Mouse (Mus musculus): ENCODE results near the gene Wipf2. TPM values are rescaled to one million over a fixed set of nuclear protein-coding genes. Genes with fewer than 3 reads are reported as not detected.

Gene Wipf2
- total and polyA plus RNA-seq, 3 experiments: 3.1 to 25.4 (median 23.9) TPM

- Histone ChIP-seq H3K4me3 (ENCODE audit: low read depth, low read length) (peak overlapping the region; percentile 54; the same call in 1 of the 2 replicates), H3K4me1 (ENCODE audit: insufficient read depth, low read depth, low read length) (peaks cover 98% of the 10 kb centered on the region), H3K9me3 (replicated peaks) (no peaks in the 10 kb centered on the region), H3K36me3 (replicated peaks) (peaks cover 49% of the 10 kb centered on the region), H3K27me3 (ENCODE audit: insufficient read depth, low read length) (no peaks in the 10 kb centered on the region)
- DNase-seq (ENCODE audit: low spot score): no peak
- TF ChIP-seq POLR2AphosphoS5 (IDR thresholded peaks at IDR 0.05; ENCODE audit: insufficient replicate concordance, low read depth, low read length) (no peak), GATA1 (IDR thresholded peaks at IDR 0.05; ENCODE audit: borderline replicate concordance, low read length) (no peak), GATA2 (IDR thresholded peaks at IDR 0.05; ENCODE audit: borderline replicate concordance, low read depth, low read length) (no peak), TAL1 (conservative IDR thresholded peaks at IDR 0.05; ENCODE audit: low read depth, low read length) (no peak), CTCF (IDR thresholded peaks at IDR 0.05; ENCODE audit: low read depth, low read length) (no peak)
- ATAC-seq (ENCODE audit: extremely low read depth, insufficient number of reproducible peaks, low FRiP score, poor library complexity, severe bottlenecking): no peak
Measured at GRCm38 (mm10) chr11:98944897-98945604, 81.6 kb downstream of the Wipf2 start.

GRCm38 (mm10) chr11:98945605-98945977, 82.2 kb downstream of the Wipf2 start:
- peaks cover 50% of the 10 kb centered on the region for H3K36me3 ChIP-seq (replicated peaks)
- ATAC-seq (ENCODE audit: extremely low read depth, insufficient number of reproducible peaks, low FRiP score, poor library complexity, severe bottlenecking) (no peak), DNase-seq (ENCODE audit: low spot score) (no peak)
- no peaks in the 10 kb centered on the region for H3K27me3 ChIP-seq (ENCODE audit: insufficient read depth, low read length)
- no peak for TF ChIP-seq GATA1 (IDR thresholded peaks at IDR 0.05; ENCODE audit: borderline replicate concordance, low read length)
- TF ChIP-seq POLR2AphosphoS5 (IDR thresholded peaks at IDR 0.05; ENCODE audit: insufficient replicate concordance, low read depth, low read length): no peak
- no peak for TF ChIP-seq GATA2 (IDR thresholded peaks at IDR 0.05; ENCODE audit: borderline replicate concordance, low read depth, low read length)
- TF ChIP-seq TAL1 (conservative IDR thresholded peaks at IDR 0.05; ENCODE audit: low read depth, low read length): no peak
- TF ChIP-seq CTCF (IDR thresholded peaks at IDR 0.05; ENCODE audit: low read depth, low read length): no peak
- peaks cover 98% of the 10 kb centered on the region for H3K4me1 ChIP-seq (ENCODE audit: insufficient read depth, low read depth, low read length)
- H3K4me3 ChIP-seq (ENCODE audit: low read depth, low read length): peak overlapping the region; percentile 30; the same call in 1 of the 2 replicates
- no peaks in the 10 kb centered on the region for H3K9me3 ChIP-seq (replicated peaks)

- Histone ChIP-seq H3K4me1 (ENCODE audit: insufficient read depth, low read depth, low read length) (peaks cover 97% of the 10 kb centered on the region), H3K4me3 (ENCODE audit: low read depth, low read length) (peak overlapping the region; percentile 43; the same call in 1 of the 2 replicates), H3K36me3 (replicated peaks) (peaks cover 65% of the 10 kb centered on the region), H3K27me3 (ENCODE audit: insufficient read depth, low read length) (no peaks in the 10 kb centered on the region), H3K9me3 (replicated peaks) (no peaks in the 10 kb centered on the region)
- DNase-seq (ENCODE audit: low spot score) (peak; percentile 70), ATAC-seq (ENCODE audit: extremely low read depth, insufficient number of reproducible peaks, low FRiP score, poor library complexity, severe bottlenecking) (peak; percentile 66)
- TF ChIP-seq GATA1 (IDR thresholded peaks at IDR 0.05; ENCODE audit: borderline replicate concordance, low read length) (no peak), TAL1 (conservative IDR thresholded peaks at IDR 0.05; ENCODE audit: low read depth, low read length) (peak; percentile 22; the same call in 1 of the 2 replicates)
Measured at GRCm38 (mm10) chr11:98947969-98948569, 84.6 kb downstream of the Wipf2 start.

GRCm38 (mm10) chr11:98949242-98949957, 86.0 kb downstream of the Wipf2 start:
- no peaks in the 10 kb centered on the region for H3K9me3 ChIP-seq (replicated peaks)
- peak; percentile 49 for DNase-seq (ENCODE audit: low spot score)
- ATAC-seq (ENCODE audit: extremely low read depth, insufficient number of reproducible peaks, low FRiP score, poor library complexity, severe bottlenecking): no peak
- H3K4me1 ChIP-seq (ENCODE audit: insufficient read depth, low read depth, low read length): peaks cover 97% of the 10 kb centered on the region
- H3K27me3 ChIP-seq (ENCODE audit: insufficient read depth, low read length): no peaks in the 10 kb centered on the region
- peak overlapping the region; percentile 66; the same call in 1 of the 2 replicates for H3K4me3 ChIP-seq (ENCODE audit: low read depth, low read length)
- no peak for TF ChIP-seq POLR2AphosphoS5 (IDR thresholded peaks at IDR 0.05; ENCODE audit: insufficient replicate concordance, low read depth, low read length)
- no peak for TF ChIP-seq GATA1 (IDR thresholded peaks at IDR 0.05; ENCODE audit: borderline replicate concordance, low read length)
- no peak for TF ChIP-seq TAL1 (conservative IDR thresholded peaks at IDR 0.05; ENCODE audit: low read depth, low read length)
- H3K36me3 ChIP-seq (replicated peaks): peaks cover 65% of the 10 kb centered on the region

GRCm38 (mm10) chr11:98949958-98950460, 86.6 kb downstream of the Wipf2 start:
- peaks cover 97% of the 10 kb centered on the region for H3K4me1 ChIP-seq (ENCODE audit: insufficient read depth, low read depth, low read length)

GRCm38 (mm10) chr11:98950484-98950883, 87.0 kb downstream of the Wipf2 start:
- peaks cover 97% of the 10 kb centered on the region for H3K4me1 ChIP-seq (ENCODE audit: insufficient read depth, low read depth, low read length)
- H3K27me3 ChIP-seq (ENCODE audit: insufficient read depth, low read length): no peaks in the 10 kb centered on the region

More at GRCm38 (mm10) chr11:98949958-98950460, 86.6 kb downstream of the Wipf2 start:
- ATAC-seq (ENCODE audit: extremely low read depth, insufficient number of reproducible peaks, low FRiP score, poor library complexity, severe bottlenecking) (no peak), DNase-seq (ENCODE audit: low spot score) (no peak)
- peaks cover 64% of the 10 kb centered on the region for H3K36me3 ChIP-seq (replicated peaks)
- no peaks in the 10 kb centered on the region for H3K9me3 ChIP-seq (replicated peaks)
- H3K27me3 ChIP-seq (ENCODE audit: insufficient read depth, low read length): no peaks in the 10 kb centered on the region
- no peak for TF ChIP-seq CTCF (IDR thresholded peaks at IDR 0.05; ENCODE audit: low read depth, low read length)
- TF ChIP-seq GATA2 (IDR thresholded peaks at IDR 0.05; ENCODE audit: borderline replicate concordance, low read depth, low read length): no peak
- TF ChIP-seq GATA1 (IDR thresholded peaks at IDR 0.05; ENCODE audit: borderline replicate concordance, low read length): no peak
- TF ChIP-seq POLR2AphosphoS5 (IDR thresholded peaks at IDR 0.05; ENCODE audit: insufficient replicate concordance, low read depth, low read length): no peak
- no peak for TF ChIP-seq TAL1 (conservative IDR thresholded peaks at IDR 0.05; ENCODE audit: low read depth, low read length)
- H3K4me3 ChIP-seq (ENCODE audit: low read depth, low read length): peak overlapping the region; percentile 66; the same call in 1 of the 2 replicates

More at GRCm38 (mm10) chr11:98950484-98950883, 87.0 kb downstream of the Wipf2 start:
- Histone ChIP-seq H3K9me3 (replicated peaks) (no peaks in the 10 kb centered on the region), H3K36me3 (replicated peaks) (peaks cover 62% of the 10 kb centered on the region), H3K4me3 (ENCODE audit: low read depth, low read length) (peak overlapping the region; percentile 66; the same call in 1 of the 2 replicates)
- no peak for DNase-seq (ENCODE audit: low spot score)
- TF ChIP-seq TAL1 (conservative IDR thresholded peaks at IDR 0.05; ENCODE audit: low read depth, low read length) (no peak), GATA2 (IDR thresholded peaks at IDR 0.05; ENCODE audit: borderline replicate concordance, low read depth, low read length) (no peak), CTCF (IDR thresholded peaks at IDR 0.05; ENCODE audit: low read depth, low read length) (no peak), POLR2AphosphoS5 (IDR thresholded peaks at IDR 0.05; ENCODE audit: insufficient replicate concordance, low read depth, low read length) (no peak), GATA1 (IDR thresholded peaks at IDR 0.05; ENCODE audit: borderline replicate concordance, low read length) (no peak)
- ATAC-seq (ENCODE audit: extremely low read depth, insufficient number of reproducible peaks, low FRiP score, poor library complexity, severe bottlenecking): no peak

Measured in G1E (cell line).